Mouse (Mus musculus) liver, postnatal 0 days (tissue): Measurements from ENCODE around the gene Rnf208.
A peak's percentile ranks its signal among the peaks of the same experiment; 100 is the strongest.

ENCODE experiments used
- CTCF ChIP-seq: sonication (generic); IDR thresholded peaks from 2 replicates; pipeline ENCODE4 v1.5.1; 2016; ENCODE audit warnings: antibody characterized with exemption, low read depth
- EP300 ChIP-seq: IDR thresholded peaks from 2 replicates; pipeline ENCODE4 v1.6.1; 2016; ENCODE audit warnings: antibody characterized with exemption, low read depth, mild to moderate bottlenecking

DNA sequence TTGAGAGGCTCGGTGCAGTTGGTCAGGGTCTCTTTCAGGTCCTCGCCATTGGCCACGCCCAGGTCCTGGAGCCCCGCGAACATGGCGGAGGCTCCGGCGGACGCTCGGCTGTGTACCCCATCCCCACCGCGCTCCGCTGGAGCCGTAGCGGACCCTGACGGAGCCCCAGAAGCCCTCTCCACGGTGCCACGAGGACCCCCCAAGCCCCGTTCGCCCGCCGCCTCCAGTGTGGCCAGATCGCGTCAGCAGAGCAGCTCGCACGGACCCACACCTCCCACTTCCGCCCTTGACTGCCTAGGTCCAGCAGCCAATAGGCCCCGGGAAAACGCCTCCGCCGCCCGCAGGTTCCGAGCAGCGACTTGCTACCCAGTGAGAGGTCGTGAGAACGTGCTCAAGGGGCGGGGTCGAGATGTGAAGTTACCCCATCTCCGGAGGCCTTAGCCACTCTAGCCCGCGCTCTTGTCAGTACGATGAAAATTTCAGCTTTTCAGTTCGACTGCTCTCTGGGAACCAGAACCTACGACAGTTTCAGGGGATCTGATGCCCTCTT lies 30.9 kb upstream of the Rnf208 start, which contains the start of gene Nelfb:
- TF ChIP-seq CTCF = no peak
- 0 out of 2 replicates have a peak, but pooled peaks have one; percentile 27 for TF ChIP-seq EP300
